Mouse (Mus musculus): ENCODE measurements around the gene Ninj1. TPM values are rescaled to one million over a fixed set of nuclear protein-coding genes. Genes with fewer than 3 reads are reported as not detected.

Gene Ninj1
- total RNA-seq, 2 experiments from 2014 or later, result 19.1 to 20.7 TPM

DNA sequence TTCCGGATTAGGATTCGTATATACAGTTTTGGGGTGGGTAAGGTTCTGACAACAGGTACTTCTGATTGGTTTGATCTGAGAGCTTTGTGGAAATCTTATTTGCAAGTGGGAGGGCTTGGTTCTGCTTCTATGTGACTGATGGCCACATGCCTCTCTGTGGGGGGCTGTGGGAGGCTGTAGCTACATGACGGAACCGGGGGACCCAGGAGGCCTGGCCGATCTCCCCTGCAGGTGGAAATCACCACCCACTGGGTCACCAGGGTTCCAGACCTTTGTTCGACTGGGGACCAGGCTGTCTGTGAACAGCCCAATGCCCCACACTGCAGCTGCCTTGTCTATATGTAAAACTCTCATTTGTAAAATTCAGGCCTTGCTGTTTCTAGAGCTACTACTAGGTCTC lies 37.4 kb downstream of the Ninj1 start:
- no peak for DNase-seq (ENCODE audit: low spot score in 2 of 2)

DNA sequence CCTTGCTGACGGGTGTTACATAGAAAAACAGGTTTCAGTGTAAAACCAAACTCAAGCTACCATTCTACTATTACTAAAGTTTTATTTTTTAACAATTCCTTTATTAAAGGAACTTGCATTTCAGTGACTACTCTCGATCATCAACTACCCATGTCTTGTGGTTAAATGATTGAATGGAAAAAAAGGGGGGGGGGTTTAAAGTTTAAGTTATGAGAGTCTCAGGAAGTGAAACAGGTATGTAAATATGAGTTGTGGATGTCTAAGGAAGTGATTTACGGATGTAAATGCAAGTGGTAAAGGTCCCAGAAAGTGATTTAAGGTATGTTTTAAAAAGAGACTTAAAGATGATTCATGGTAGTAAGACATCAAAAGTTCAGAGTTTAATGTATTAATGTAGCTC lies 37.9 kb downstream of the Ninj1 start:
- DNase-seq (ENCODE audit: low spot score in 2 of 2), result no peak

DNA sequence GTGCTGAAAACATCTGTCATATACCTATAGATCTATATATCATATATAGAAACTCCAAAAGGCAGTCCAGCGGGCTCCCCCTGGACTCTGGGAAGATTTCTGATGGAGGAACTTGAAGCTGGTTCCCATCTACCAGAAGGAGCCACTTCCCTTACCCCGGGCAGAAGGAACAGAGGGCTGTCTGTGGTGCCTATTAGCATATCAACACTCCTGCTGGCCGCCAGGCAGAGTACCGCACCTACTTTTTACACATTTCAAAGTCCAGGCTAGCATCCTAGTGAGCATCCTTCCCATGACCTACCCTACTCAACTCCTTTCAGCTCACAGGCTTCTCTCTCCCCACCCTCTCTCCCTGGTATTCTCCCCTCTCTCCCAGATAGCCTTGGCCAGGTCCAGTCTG lies 38.3 kb downstream of the Ninj1 start:
- no peak for DNase-seq (ENCODE audit: low spot score in 2 of 2)

DNA sequence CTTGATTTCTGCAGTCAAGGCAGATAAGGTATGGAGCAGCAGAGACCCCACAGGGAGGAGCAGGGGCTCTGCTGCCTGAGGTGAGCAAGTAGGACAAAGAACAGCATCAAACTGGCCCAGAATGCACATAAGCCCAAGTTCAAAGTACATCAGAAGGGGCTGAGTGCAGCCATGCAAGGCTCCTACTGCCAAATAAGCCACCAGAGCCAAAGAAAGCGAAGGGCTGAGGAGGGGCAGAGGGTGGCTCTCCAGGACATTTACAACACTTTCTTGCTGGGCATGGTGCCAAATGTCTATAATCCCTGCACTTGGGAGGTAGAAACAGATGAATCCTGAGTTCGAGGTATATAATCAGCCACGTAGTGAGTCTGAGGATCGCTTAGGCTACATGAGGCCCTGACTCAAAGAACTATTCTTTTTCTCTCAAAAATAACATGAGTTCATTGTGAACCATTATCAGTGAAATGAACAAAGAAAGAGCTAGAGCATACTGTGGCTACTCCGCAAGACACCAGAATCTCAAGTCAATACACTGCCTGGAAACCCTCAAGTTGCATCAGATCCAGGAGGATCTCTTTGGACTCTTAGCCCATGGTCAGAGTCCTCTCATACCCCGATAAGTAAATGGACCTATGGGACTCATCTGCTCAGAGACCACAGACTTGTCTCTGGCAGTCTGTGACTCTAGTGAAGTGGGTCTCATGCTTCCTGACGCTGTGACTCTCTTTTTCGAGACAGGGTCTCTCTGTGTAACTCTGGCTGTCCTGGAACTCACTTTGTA lies 46.7 kb downstream of the Ninj1 start:
- no peak for DNase-seq (ENCODE audit: low spot score in 2 of 2)

DNA sequence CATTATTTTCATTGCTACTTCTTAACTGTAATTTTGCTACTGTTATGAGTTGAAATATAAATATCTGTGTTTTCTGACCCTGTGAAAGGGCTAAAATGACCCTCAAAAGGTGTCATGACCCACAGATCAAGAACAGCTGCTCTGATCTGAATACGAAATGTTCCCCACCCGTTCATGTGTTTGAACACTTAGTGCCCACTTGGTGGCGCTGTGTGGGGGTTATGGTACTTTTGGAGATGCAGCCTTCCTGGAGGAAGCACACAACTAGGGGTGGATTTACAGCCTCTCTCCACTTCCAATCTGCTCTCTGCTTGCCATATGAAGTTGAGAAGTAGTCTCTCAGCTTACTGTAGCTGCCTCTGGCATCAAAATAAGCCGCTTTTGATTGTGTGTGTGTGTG lies 47.4 kb downstream of the Ninj1 start:
- no peak for DNase-seq (ENCODE audit: low spot score in 2 of 2)

DNA sequence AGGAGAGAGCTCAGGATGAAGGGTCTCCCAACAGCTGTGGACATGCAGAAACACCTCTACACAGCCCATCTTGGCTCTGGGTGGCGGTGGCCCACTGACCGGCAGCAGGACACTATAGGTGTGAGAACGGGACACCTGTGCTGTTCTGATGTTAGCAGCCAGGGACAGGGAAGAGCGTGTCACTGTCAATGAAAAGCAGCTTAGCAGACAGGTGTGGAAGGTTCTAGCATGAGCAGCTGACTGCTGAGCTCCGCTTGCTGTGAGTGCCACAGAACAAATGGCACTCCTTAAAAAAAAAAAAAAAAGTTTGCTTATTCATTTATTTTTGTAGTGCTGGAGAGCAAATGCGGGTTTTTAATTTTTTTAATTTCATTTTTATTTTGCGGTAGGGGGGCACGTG lies 50.3 kb downstream of the Ninj1 start:
- DNase-seq (ENCODE audit: low spot score in 2 of 2), result no peak

DNA sequence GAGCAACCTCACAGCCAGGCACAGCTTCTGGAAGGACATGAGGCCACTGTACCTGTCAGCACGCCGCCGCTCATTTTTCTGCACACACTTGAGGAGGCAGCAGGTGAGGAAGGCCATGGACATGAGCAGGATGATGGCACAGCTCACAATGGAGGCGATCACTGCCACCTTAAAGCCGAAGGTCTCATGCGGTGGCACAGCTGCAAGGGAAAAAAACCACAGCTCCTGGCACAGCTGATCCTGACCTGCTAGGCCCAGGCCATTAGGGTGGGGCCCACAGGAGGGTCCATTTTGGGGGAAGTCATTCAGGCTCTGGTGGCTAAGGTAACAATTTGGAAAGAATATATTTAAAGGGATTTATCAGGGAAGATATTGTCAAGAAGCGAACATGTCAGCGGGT lies 51.5 kb downstream of the Ninj1 start:
- DNase-seq (ENCODE audit: low spot score in 2 of 2), result no peak

DNA sequence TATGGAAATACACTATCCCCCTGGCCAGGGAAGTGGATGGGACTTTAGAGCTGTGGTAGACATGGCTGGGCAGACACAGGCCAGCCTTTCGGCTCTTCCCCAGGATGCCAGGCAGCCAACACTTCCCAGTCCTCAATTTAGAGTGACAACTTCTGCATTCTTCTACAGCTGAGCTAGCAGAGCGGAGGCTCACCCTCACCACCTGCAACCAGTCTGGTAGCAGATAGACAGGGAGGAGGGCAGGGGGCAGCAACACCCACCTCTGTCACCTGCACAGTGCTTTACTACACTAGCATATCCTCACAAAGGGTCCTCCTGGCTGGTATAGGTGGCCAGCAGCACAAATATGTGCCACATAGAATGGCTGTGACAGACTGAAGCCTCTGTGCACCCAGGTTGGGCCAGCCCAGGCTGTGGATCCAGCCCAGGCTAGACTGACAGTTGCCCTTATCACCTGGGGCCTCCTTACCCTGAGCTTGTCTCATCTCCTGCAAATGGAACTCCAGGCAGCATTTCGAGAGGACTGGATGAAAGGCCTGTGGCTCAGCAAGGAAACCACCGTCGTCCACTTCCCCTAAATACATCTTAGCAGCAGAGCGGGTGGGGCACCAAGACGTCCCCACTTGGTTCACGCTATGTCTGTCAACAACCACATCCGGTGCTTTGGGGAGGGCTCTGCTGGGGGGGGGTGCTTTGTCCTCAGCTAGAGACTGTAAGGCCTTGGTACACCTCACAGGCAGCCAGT lies 55.2 kb downstream of the Ninj1 start:
- DNase-seq (ENCODE audit: low spot score in 2 of 2), result no peak

DNA sequence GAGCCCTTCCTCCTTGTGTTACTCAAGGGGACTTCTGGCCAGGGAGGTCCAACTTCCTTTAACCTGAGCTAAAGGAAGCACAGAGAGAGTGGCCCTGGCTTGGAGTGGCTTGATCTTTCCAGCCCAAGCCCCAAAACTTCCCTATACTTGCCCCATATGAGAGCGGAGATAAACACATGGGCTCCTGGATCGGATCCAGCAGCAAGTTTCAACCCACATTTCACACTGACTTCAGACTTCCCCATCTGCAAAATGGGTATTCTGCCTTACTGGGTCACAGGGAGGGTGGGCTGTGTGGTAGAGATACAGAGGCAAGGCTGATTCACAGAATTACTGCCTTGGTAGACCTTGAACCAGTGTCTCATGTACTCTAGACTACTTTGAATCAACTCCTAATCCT lies 56.2 kb downstream of the Ninj1 start:
- DNase-seq (ENCODE audit: low spot score in 2 of 2), result no peak

DNA sequence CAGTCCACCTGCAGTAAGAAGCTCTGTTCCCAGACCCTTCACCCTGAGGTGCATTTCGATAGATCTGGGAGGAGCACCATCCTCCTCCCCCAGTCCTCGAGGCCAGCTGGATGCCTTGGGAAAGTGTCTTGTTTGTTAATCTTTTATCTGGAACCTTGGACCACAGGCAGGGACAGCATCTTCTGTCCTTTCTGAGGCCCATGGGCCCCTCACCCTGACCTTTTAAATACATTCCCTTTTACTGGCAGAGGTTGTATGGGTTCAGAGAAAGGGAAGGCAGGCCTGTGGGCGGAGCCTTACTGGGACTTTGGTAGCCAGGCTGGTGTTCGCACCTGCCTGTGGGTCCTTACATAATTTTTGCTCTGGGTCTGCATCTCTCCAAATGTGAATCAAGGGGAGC lies 58.0 kb downstream of the Ninj1 start:
- DNase-seq (ENCODE audit: low spot score in 2 of 2), result no peak

Other genes with a start within 250 kb of the Ninj1 start
- 100 to 1,000 TPM; 106 to 111 TPM for gene Fam120a, start 219.5 kb upstream of the Ninj1 start, total RNA-seq (2021)
- 100 to 1,000 TPM; 117 to 130 TPM for gene Wnk2, start 39.5 kb upstream of the Ninj1 start, total RNA-seq (2021)
- gene Card19, start 28.6 kb downstream of the Ninj1 start, total RNA-seq (2021), result 1 to 10 TPM; 8.0 to 8.8 TPM
- 1 to 10 TPM; 2.4 to 2.6 TPM for gene Susd3, start 61.2 kb downstream of the Ninj1 start, total RNA-seq (2021)
- gene Fgd3, start 132.8 kb downstream of the Ninj1 start, total RNA-seq (2021), result 1 to 10 TPM; 5.0 to 5.9 TPM
- gene Bicd2, start 154.1 kb downstream of the Ninj1 start, total RNA-seq (2021), result 10 to 100 TPM; 46.4 to 48.6 TPM
- gene Ippk, start 233.8 kb downstream of the Ninj1 start, total RNA-seq (2021), result 10 to 100 TPM; 14.5 to 18.4 TPM